ENCODE assay signal across 23 mouse cellular contexts in genomic region chr17:6083323-6083890, GRCm38 (mm10). TPM values are rescaled to one million over a fixed set of nuclear protein-coding genes. Genes with fewer than 3 reads are reported as not detected.
A peak's percentile ranks its signal among the peaks of the same experiment; 100 is the strongest.
DNase-seq lines count a peak whose midpoint lies in the region; ATAC-seq and TF ChIP-seq lines count a peak whose summit lies in the region.
"Had no signal": no experiment of that assay in that cellular context is flagged by ENCODE, and none has a peak within 500 bp of the region (broad histone marks: within the 10 kb centered on the region; RNA-seq: fewer than 3 reads in every experiment).

No protein-coding gene starts in this region.

- H3K27me3 ChIP-seq in forebrain, embryonic 13.5 days = no peaks in the 10 kb centered on the region
- no peaks in the 10 kb centered on the region for H3K27me3 ChIP-seq in forebrain, embryonic 15.5 days
- no peaks in the 10 kb centered on the region for H3K27me3 ChIP-seq in hindbrain, embryonic 16.5 days (replicated peaks; ENCODE audit: control insufficient read depth, insufficient read depth, low read length)
- H3K27me3 ChIP-seq: CH12.LX; embryonic facial prominence, embryonic 12.5 days; heart, embryonic 13.5 days; hindbrain, embryonic 12.5 days had no signal

- H3K4me3 ChIP-seq in forebrain, embryonic 13.5 days = no peak overlapping the region
- no peak overlapping the region for H3K4me3 ChIP-seq in forebrain, embryonic 15.5 days
- no peak overlapping the region for H3K4me3 ChIP-seq in layer of hippocampus, adult 2 months
- no peak overlapping the region for H3K4me3 ChIP-seq in hindbrain, embryonic 16.5 days (ENCODE audit: low read length)
- H3K4me3 ChIP-seq: embryonic facial prominence, embryonic 12.5 days; heart, embryonic 13.5 days; hindbrain, embryonic 12.5 days had no signal

- H3K4me2 ChIP-seq in forebrain, embryonic 13.5 days = no peak overlapping the region
- H3K4me2 ChIP-seq in forebrain, embryonic 15.5 days (replicated peaks) = no peak overlapping the region
- H3K4me2 ChIP-seq in hindbrain, embryonic 16.5 days (ENCODE audit: low read length) = no peak overlapping the region
- H3K4me2 ChIP-seq: embryonic facial prominence, embryonic 12.5 days; heart, embryonic 13.5 days; hindbrain, embryonic 12.5 days had no signal

- DNase-seq in layer of hippocampus, adult 2 months (ENCODE audit: low spot score in 2 of 2) = peak; percentile 53 to 60
- DNase-seq in layer of hippocampus, postnatal 25 days (ENCODE audit: extremely low spot score in 1 of 2, low spot score in 1 of 2) = no peak
- peak; percentile 18 for DNase-seq in NIH3T3 (ENCODE audit: low read depth)
- peak; percentile 80 for DNase-seq in fat pad, adult 2 months (ENCODE audit: extremely low read depth, low read depth, low spot score)
- no peak for DNase-seq in adrenal gland, adult 8-10 months
- DNase-seq: adrenal gland, adult 2 months; adrenal gland, postnatal 36 days; cerebellum, adult 11 months; cerebellum, adult 8-10 months; cerebellum, postnatal 14 days; embryo, embryonic 11 days; forebrain, postnatal 0 days; gastrocnemius, postnatal 25 days; heart, adult 11 months; heart, postnatal 36 days had no signal

- WGBS in forebrain, embryonic 13.5 days = 86% methylated on average over 5 of the region's 5 CpGs
- WGBS in forebrain, embryonic 15.5 days = 88% methylated on average over 5 of the region's 5 CpGs
- 89% methylated on average over 5 of the region's 5 CpGs for WGBS in hindbrain, embryonic 16.5 days

- H3K9me3 ChIP-seq in forebrain, embryonic 13.5 days (replicated peaks) = no peaks in the 10 kb centered on the region
- no peaks in the 10 kb centered on the region for H3K9me3 ChIP-seq in forebrain, embryonic 15.5 days
- H3K9me3 ChIP-seq in hindbrain, embryonic 16.5 days (ENCODE audit: control insufficient read depth, low read length) = no peaks in the 10 kb centered on the region
- H3K9me3 ChIP-seq: embryonic facial prominence, embryonic 12.5 days; heart, embryonic 13.5 days; hindbrain, embryonic 12.5 days had no signal

- peaks cover 42% of the 10 kb centered on the region for H3K36me3 ChIP-seq in forebrain, embryonic 13.5 days (ENCODE audit: poor library complexity, severe bottlenecking)
- H3K36me3 ChIP-seq in forebrain, embryonic 15.5 days = peaks cover 30% of the 10 kb centered on the region
- peaks cover 5% of the 10 kb centered on the region for H3K36me3 ChIP-seq in hindbrain, embryonic 16.5 days (ENCODE audit: control insufficient read depth, insufficient read depth, low read length)

- peaks cover 27% of the 10 kb centered on the region for H3K4me1 ChIP-seq in forebrain, embryonic 13.5 days
- H3K4me1 ChIP-seq in forebrain, embryonic 15.5 days = peaks cover 31% of the 10 kb centered on the region
- peaks cover 17% of the 10 kb centered on the region for H3K4me1 ChIP-seq in hindbrain, embryonic 16.5 days (ENCODE audit: control insufficient read depth, insufficient read depth, low read depth, low read length)
- H3K4me1 ChIP-seq: embryonic facial prominence, embryonic 12.5 days had no signal

- no peak for TF ChIP-seq CTCF in layer of hippocampus, adult 2 months (conservative IDR thresholded peaks at IDR 0.05)

- no peak for ATAC-seq in forebrain, embryonic 13.5 days
- ATAC-seq in forebrain, embryonic 15.5 days (replicated peaks) = no peak
- ATAC-seq in hindbrain, embryonic 16.5 days = no peak
- ATAC-seq: forebrain, postnatal 0 days; hindbrain, postnatal 0 days had no signal

- peak overlapping the region; percentile 22; the same call in 1 of the 2 replicates for H3K27ac ChIP-seq in forebrain, embryonic 13.5 days
- no peak overlapping the region for H3K27ac ChIP-seq in forebrain, embryonic 15.5 days (replicated peaks)
- peak overlapping the region; percentile 81 for H3K27ac ChIP-seq in layer of hippocampus, adult 2 months
- H3K27ac ChIP-seq in hindbrain, embryonic 16.5 days (ENCODE audit: low read depth, low read length) = no peak overlapping the region
- H3K27ac ChIP-seq: embryonic facial prominence, embryonic 12.5 days; heart, embryonic 13.5 days; hindbrain, embryonic 12.5 days; hindbrain, postnatal 0 days had no signal

- H3K9ac ChIP-seq in forebrain, embryonic 13.5 days = no peak overlapping the region
- H3K9ac ChIP-seq in forebrain, embryonic 15.5 days (replicated peaks) = no peak overlapping the region
- H3K9ac ChIP-seq in hindbrain, embryonic 16.5 days (ENCODE audit: low read depth, low read length) = no peak overlapping the region
- H3K9ac ChIP-seq: embryonic facial prominence, embryonic 12.5 days; forebrain, postnatal 0 days; heart, embryonic 13.5 days; hindbrain, embryonic 12.5 days had no signal

RNA-seq across cellular contexts. Expression of gene Gtf2h5, which starts 3.8 kb away (rescaled TPM):
- polyA plus RNA-seq in forebrain, embryonic 13.5 days (2015; fragmentation: Nextera tagmentation; extraction: Ambion mirVana) = 196 and 225 TPM in 2 replicates
- polyA plus RNA-seq in forebrain, embryonic 15.5 days (2015; fragmentation: Nextera tagmentation; extraction: Ambion mirVana) = 209 and 214 TPM in 2 replicates
- total RNA-seq in layer of hippocampus, adult 2 months (2021) = 100 to 1,000 TPM; 121 to 126 TPM
- 100 to 1,000 TPM; 136 to 144 TPM for total RNA-seq in layer of hippocampus, postnatal 25 days (2021)
- total RNA-seq in adrenal gland, adult 8-10 months (2022) = 10 to 100 TPM; 72.6 to 91.7 (median 76.8) TPM
- polyA plus RNA-seq in hindbrain, embryonic 16.5 days (2015; fragmentation: Nextera tagmentation; extraction: Ambion mirVana) = 201 and 227 TPM in 2 replicates

RNA-seq across cellular contexts. Expression of gene Serac1, which starts 3.9 kb away (rescaled TPM):
- 10.9 and 12.6 TPM in 2 replicates for polyA plus RNA-seq in forebrain, embryonic 13.5 days (2015; fragmentation: Nextera tagmentation; extraction: Ambion mirVana)
- polyA plus RNA-seq in forebrain, embryonic 15.5 days (2015; fragmentation: Nextera tagmentation; extraction: Ambion mirVana) = 12.1 and 15.5 TPM in 2 replicates
- total RNA-seq in layer of hippocampus, adult 2 months (2021) = 10 to 100 TPM; 17.2 to 18.4 TPM
- 10 to 100 TPM; 14.7 to 18.2 TPM for total RNA-seq in layer of hippocampus, postnatal 25 days (2021)
- 10 to 100 TPM in 2 of 4 experiments, 1 to 10 TPM in 2; 8.9 to 10.6 (median 9.9) TPM for total RNA-seq in adrenal gland, adult 8-10 months (2022)
- polyA plus RNA-seq in hindbrain, embryonic 16.5 days (2015; fragmentation: Nextera tagmentation; extraction: Ambion mirVana) = 11.8 and 12.5 TPM in 2 replicates

RNA-seq across cellular contexts. Expression of gene Tulp4, which starts 22.8 kb away (rescaled TPM):
- polyA plus RNA-seq in forebrain, embryonic 13.5 days (2015; fragmentation: Nextera tagmentation; extraction: Ambion mirVana) = 132 and 156 TPM in 2 replicates
- polyA plus RNA-seq in forebrain, embryonic 15.5 days (2015; fragmentation: Nextera tagmentation; extraction: Ambion mirVana) = 140 and 152 TPM in 2 replicates
- total RNA-seq in layer of hippocampus, adult 2 months (2021) = 100 to 1,000 TPM; 304 to 306 TPM
- total RNA-seq in layer of hippocampus, postnatal 25 days (2021) = 100 to 1,000 TPM; 282 to 283 TPM
- total RNA-seq in adrenal gland, adult 8-10 months (2022) = 100 to 1,000 TPM in 2 of 4 experiments, 10 to 100 TPM in 2; 86.9 to 123 (median 107) TPM
- 110 and 113 TPM in 2 replicates for polyA plus RNA-seq in hindbrain, embryonic 16.5 days (2015; fragmentation: Nextera tagmentation; extraction: Ambion mirVana)

Comparison
In these comparisons a context has a peak if more than half of its experiments do, and no peak if none do; other contexts are left out.
1. H3K27ac ChIP-seq: peak in forebrain, embryonic 13.5 days (single experiment) and layer of hippocampus, adult 2 months (single experiment); none in forebrain, embryonic 15.5 days (single experiment) and hindbrain, embryonic 16.5 days (single experiment).
2. DNase-seq: peak in layer of hippocampus, adult 2 months (2 of 2), NIH3T3 (single experiment) and fat pad, adult 2 months (single experiment); none in layer of hippocampus, postnatal 25 days (0 of 2) and adrenal gland, adult 8-10 months (single experiment).